Mouse (Mus musculus): ENCODE measurements at regions not wholly inside any gene's neighbourhood (a gene's known extent, or its start where the extent isn't known, plus 50 kb on each side); places are given as distances from the start of the nearest gene placed in this dataset.

DNA sequence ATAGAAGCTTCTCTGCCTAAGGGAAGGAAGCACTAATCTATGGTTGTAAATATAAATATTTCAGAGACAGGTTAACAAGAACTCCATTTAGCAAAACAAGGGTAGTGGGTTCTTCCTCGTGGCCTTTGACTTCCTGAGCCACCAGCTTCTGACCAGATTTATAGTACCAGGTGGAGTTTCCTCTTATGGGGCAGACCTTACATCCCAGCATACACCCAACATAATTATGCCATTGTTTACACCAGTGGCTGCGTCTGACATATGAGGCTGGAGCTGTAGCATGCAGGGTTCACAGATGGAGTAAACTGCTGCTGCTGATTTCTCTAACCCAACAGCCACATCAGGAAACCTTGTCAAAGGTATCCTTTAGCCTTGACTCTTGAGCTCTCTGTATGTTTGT, 75.5 kb downstream of the Trib2 start:
- DNase-seq, result no peak

DNA sequence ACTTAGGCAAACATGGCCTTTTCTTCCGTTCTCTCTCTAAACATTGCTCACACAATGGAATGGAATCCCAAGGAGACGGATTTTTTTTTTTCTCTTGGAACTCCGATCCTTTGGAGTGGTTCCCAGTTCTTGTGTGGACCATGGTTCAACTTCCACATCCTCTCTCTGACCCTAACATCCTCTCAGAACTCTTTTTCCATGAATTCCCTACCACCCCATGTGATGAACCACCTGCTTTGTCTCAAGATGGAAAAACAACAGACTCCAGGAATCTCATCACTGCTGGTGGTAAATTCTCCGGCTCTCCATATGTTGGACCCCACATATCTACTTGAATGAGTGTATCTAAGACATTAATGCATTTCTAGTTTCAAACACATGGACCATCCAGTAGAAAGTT, 77.7 kb downstream of the Trib2 start:
- peak; percentile 73 for DNase-seq

DNA sequence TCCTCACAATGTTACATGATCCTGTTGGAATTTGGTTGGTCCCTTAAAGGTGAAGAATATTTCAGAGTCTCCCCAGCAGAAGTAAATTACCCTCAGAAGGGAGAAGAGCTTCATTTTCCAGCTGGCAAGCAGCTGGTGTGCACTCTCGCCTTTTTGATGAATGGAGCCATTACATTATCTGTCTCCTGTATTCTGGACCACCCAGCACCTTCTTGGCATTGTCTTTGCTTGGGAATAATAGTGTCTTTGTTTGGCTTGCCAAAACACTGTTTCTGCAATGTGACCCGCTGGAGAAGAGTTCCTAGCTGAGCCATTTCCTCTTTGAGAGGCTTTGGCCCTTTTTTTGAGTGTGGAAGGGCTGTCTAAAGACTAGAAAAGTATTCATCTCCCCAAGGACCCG, 85.5 kb downstream of the Trib2 start:
- peak; percentile 51 for DNase-seq

DNA sequence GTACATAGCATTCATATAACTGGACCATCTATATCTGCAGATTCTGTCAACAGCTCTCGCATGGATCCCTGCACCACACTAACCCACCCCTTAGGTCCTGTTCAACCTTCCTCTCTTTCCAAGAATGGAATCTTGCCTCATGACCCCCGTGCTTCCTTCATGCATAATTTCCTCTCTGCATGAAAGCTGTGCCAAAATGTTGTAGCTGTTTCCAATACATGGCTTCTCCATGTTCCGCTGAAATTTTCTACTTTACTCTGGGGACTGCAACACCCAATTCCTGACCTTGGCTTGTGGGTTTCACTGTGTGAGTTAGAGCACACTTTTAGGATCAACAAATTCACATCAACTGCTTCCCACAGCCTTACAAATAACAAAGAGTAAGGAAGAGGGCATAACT, 87.0 kb downstream of the Trib2 start:
- peak; percentile 37 for DNase-seq

DNA sequence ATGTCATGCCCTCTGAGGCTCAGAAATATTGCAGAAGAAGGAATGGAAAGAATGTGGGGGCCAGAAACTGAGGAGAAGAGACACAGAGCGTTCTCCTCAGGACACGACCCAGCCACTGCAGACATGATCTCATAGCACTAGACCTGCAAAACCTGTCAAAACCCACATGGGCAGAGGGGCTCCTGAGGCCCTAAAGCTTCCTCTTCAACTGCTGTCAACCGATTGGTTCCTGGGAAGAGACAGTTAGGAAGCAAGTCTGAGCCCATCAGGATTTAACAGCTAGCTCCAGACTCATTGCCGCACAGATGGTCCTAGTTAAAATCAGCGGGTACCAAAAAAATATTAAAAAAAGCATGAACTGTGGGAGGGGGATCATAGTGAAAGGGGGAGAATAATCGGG, 93.2 kb downstream of the Trib2 start:
- DNase-seq, result no peak

DNA sequence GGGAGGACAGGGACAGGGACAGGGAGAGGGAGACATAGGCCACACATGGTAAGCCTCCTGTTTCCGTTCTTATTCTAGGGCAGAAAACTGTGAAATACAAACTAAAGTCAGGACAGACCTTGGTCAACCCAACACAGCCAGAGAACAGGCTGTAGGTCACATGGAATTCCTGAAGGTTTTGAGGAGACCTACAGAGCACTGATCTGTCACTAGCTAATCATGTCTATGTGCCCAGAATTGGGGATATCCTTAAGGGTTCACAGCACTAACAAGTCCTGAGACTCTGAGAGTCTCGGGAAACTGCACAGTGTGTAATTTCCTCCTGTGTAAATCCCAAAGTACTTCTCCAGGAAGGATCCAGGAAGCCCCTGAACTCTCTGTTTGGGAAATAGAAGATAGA, 94.6 kb downstream of the Trib2 start:
- DNase-seq, result peak; percentile 36

DNA sequence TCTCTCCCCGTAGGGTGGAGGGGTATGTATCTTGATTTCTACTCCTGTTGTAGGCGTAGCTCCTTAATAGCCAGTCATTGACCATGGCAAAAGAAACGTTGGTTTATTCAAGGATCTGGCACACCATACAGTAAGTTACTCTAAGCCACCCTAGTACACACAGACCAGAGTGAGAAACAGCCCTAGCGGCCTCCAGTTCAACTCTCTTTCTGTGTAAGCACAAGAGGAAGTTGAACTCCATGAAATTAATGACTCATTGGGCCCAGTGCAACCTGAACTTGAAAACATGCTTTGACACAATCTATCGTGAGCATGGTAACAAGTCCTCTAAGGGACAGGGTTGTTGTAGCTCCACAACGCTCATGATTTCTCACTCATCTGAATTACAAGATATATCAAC, 96.6 kb downstream of the Trib2 start:
- no peak for DNase-seq

DNA sequence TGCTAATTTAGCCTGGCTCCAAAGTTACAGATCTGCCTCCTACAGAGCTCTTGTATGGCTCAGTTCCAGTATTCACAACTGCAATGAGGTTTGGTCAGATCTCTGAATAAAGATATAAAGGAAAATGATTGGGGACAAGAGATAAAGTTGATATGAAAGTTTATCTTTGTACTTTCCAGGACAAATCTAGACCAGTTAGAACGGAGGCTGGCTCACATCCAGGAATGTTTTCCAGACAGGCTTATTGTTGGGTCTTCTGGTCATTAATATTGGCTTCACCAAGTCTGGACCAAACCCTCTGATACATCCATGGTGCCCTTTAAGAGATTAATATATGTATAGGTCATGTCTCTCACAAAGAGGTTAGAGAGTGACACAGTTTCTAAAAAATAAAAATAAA, 97.9 kb downstream of the Trib2 start:
- peak; percentile 55 for DNase-seq

DNA sequence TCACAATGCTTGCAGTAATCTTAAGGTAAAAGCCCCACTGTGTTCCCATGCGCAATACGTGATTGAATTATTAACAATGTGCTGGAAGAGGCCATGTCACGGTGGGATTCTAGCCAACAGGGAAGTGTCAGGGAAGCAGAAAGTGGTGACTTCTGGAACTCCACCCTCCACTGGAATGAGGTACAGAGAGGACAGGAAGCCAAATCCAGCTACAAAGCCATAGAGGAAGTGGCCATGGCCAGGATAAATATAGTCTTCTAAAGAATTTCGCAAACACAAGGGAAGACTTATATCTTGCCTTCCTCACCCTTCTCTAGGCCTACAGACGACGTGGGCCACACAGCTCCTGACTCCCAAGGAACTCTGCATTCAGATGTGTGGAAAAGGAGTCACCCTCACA, 98.7 kb downstream of the Trib2 start:
- peak; percentile 78 for DNase-seq

DNA sequence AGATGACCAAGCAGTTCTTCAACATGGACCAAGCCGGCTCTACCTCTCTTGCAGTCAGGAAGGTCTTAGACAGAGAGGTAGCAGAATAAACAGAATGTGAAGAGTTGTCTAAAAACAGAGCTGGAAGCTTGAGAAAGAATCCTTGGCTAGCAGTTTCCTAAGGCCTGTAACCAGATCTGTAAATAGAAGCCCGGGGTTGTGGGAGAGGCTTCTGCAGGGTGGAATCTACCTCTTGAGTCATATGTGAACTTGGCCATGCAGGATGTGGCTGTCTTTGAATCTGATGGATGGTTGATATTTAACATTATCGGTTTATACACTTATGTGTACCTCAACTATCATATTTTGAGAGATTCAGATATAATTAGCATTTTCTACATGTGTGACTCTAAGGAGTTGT, 99.4 kb downstream of the Trib2 start:
- no peak for DNase-seq

DNA sequence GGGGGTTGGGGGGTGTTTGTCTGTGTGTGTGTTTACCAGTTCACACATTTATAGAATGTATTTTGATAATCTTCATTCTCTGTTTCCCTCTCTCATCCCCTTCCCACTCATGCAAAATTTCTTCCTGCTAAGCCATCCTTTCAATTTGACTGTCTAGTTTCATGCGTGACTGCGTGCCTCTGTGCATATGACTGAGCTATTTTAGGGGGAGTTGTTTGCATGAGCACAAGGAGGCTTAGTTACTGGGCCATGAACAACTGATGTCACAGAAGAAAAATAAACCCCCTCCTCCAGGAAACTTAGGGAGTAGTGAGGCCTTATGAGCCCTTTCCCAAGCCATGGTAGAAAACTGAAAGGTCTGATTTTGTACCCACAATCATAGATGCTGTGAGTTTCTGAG, 103.1 kb downstream of the Trib2 start:
- no peak for DNase-seq

DNA sequence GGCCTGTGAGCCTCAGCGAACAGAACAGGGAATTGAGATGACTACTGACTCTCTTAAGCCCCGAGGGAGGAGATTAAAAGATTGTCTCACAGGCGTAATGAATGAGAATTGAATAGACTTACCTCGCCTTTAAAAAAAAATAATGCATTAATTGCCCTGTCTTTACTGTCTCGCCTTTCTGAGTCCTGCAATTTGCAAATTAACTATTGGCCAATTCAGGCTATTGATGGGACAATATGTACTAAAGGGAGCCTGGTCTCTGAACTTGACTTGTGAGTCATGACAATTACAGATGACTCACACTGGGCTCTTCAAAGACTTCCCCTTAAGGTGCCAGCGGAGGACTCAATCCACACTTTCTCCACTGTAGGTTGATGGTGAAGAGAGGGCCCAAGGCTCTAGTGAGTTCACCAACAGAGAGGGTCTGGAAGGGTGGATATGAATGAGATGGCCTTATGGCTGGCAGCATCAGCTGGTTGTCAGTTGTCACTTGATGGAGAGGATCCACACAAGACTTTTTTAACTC, 109.1 kb downstream of the Trib2 start:
- no peak for DNase-seq

DNA sequence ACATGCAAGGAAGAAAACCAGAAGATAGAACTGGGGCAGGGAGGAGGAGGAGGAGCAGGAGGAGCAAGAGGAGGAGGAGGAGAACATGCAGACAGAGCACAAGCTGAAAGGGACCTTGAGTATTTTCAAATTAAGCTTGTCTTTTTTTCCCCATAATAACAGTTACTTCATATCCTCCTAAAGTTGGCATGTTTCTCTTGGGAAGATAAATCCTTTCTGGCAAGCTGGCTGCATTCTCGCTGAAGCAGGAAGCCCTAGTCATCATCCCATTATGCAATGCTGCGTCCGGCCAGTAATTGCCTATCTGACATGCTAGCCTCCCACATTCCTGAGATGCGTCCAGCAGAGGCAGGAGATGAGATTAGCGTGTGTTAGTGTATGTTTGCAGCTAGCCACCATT, 112.3 kb downstream of the Trib2 start:
- DNase-seq, result peak; percentile 88

DNA sequence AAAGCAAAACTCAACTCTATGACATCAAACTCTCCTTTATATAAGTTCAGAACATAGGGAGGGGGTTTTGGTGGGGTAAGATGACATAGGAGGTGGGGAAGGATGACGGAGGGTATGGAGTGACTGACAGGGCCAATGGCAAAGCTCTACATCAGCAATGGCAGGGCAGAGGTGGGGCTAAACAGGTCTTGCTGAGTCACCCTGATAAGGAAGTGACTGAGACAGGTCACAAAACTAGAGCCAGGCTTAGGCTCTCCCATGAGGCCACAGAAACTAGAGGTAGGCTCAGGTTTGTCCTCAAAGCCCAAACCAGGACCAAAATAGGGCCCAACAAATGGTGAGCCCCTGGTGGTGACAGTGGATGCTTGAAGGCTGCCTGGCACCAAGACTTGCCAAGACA, 114.6 kb downstream of the Trib2 start:
- DNase-seq, result no peak

DNA sequence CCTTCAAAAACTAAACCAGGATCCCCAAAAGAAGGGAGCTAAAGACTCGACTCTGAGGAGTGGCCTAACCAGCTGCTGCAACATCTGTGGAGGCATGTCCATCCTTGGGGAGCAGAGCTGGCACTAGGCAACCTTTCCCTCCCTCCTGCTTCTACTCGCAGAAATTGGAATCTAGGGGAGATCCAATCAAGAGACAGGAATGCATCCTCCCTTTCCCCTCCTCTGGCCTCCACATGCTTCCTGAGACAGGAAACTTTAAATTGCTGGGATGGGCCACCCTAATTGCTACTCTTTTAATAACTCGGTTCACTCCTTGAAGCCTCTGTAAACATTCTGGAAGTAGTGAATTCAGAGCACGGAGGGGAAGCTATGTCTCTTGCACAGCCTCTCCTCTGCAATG, 117.9 kb downstream of the Trib2 start:
- peak; percentile 10 for DNase-seq

DNA sequence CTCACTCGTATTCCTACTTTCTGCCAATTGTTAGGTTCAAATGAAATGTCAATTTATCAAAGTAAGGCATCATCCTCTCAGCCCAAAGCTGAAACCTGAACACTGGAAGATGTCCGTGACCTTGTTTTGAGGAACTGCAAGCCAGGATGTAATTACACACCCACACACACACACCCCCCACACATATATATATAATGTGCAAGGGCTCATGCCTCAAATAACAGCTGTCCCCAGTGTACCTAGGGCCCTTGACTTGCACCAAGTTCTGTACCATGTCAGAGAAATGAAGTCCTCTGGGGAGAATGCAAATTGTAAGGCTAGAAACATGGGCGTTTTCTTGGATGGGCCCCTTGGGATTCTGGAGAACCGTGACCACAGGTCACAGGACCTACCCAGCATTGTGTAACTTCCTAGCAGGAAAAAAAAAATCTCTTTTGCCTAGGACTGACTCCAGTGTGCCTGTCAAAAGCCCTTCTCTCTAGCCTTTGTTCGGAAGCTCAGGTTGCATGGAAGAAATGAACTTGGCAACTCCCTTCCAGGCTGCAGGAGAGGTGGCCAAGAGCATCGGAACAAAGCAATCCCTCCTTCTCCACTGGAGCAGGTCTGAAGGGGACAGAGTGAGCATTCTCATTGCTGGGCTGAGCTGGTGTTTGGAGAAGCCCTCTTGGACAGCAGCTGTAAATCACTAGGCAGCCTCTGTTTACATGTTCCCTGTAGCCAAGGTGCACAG, 118.5 kb downstream of the Trib2 start:
- peak; percentile 39 for DNase-seq

DNA sequence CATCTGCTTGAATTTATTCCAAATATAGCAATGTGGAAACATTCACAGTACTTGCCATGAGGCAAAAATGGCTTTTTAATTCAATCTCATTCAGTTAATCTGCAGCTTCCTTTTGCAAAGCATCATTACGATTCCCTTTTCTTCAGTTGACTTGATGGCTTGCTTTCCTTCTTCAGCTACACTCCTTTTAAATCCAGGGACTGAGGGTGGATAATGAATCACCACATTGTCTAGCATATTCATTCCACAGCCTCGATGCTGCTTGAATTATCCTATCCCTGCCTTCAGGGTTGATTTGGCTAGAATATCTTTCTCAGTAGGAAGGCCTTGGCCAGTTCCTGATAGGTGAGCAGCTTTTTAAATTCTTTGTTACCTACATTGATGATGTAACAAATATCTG, 128.4 kb downstream of the Trib2 start:
- no peak for DNase-seq

DNA sequence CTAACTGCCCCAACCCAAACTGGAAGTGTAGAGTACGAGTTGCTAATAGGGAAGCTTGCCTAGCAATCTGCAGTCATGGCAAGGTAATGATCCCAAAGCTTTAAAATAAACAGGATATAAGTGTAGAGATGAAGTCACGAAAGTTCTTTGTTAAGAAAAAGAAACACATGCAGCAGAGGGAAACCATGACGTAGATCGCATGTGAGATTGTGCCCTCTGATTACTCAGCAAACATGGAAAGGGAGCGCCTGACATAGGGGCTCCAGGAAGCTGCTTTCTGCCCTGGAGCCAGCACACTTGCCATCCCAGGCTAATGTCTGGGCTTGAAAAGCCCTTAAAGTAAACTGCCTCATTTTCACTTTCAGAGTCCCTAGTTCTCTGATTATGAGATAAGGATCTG, 132.4 kb downstream of the Trib2 start:
- no peak for DNase-seq

DNA sequence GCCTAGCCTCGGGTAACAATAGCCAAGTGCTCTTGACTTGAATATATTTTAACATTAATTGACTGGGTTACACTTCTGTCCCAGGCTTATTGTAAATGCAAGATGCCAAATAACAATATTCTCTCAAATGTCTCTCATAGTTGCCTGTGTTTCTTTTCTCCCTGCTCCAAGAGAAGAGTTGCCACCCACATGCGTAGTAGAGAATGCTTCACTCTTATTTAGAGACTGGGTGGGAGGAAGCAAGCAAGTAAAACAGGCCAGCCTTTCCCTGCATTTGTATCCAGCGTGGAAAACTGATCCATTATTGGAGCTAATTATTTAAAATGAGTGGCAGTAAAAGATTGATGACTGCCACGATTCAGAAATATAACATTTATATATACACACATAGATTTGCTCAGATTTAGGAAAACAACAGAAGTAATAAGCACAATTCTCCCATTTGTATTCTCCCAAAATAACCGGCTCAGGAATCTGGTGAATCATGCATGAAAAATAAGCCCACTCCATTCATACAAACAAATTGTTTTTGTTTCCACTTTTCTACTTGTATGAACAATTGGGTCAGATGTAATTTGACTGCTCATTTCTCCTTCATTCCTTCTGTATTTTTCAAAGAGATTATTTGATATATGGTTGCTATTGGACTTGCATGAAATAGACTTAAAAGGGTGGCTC, 134.9 kb downstream of the Trib2 start:
- no peak for DNase-seq

DNA sequence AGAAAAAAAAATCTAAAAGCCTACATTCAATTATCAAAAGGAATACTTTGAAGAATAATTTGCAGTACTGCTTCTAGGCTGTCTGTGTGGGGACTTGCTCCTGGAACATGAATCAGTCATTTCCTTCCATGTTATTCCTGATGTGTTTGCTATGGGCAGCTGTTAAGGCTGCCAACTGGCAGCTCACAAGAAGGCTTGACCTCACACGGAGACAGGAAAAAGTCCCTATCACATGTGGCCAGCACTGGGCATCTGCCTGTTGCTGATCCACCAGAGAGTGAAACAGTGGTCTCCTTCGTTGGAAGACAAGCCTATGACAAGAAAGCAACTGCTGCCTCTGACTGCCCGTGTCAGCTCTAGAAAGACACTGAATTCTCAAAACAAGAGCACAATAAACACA, 140.6 kb downstream of the Trib2 start:
- DNase-seq, result peak; percentile 22

DNA sequence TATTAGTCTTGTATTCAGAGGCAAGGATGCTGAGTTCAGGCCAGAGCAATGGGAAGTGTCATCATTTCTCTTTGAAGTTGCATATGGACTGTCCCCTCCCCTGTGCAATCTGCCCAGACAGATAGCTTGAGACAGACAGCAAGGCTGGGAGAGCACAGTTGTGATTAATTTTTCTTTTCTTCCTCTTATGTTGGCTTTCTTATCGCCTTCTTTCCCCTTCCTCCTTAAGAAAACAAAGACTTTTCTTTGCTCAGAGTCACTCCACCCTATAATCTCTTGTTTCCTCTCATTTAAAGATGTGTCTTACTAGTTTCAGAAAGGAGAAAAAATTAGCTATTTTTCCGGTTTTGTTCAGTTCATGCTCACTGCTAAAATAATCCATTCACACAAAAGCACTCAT, 157.0 kb downstream of the Trib2 start:
- no peak for DNase-seq

DNA sequence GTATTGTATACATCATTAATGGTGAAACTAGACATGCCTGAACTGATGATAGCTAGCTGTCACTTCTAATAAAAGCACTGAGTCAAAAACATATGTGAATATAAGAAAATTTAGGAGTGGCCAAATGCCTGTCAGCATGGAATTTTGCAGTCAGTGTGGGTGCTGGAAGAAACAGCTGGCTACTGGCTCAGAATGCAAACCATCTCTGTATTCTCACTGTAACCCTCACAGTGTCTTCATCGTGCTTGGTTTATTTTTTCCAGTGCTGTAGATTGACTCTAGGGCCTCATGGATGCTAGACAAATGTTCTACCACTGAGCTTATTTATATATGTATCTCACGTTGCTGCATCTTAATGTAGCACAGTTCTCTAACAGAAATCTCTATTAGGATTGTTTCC, 157.4 kb downstream of the Trib2 start:
- no peak for DNase-seq

DNA sequence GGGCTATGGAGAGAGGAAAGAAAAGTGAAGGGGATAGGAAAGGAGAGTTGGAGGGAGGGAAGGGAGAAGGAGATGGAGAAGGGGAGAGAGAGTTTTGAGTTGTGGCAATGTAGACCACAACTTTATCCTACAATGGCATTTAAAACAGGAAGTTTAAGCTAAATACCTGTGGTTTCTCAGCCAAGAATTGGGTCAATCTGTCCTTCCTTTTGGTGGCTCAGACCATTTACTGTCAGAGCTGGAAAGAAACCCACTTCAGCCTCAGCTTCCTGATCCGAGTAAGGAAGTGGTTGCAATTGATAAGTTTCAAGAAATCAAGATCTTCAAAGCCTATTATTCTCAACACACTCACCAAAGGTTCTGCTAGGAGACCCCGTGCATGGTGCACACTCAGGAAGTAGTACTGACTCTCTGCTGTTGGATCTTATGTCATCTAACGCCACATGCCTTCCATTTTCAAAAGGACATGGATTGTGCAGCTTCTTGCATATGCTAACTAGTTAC, 158.9 kb downstream of the Trib2 start:
- DNase-seq, result no peak

DNA sequence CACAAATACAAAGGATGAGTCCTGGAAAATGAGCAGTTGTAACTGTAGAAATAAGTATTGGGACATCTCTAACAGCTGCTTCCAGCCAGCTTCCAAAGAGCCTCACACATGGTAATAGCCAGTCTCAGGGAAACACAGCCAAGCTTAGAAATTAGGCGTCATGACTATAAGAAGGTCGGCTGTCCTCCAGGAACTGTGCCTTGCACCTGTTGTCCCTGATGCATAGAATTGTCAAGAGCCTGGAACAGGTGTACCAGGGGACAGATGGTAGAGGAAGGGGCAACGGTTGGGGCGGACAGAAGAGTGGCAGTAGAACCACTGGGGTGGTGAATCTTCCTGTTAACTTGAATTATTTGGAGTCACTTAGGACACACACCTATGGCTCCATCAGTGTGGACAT, 162.1 kb downstream of the Trib2 start:
- DNase-seq, result no peak

DNA sequence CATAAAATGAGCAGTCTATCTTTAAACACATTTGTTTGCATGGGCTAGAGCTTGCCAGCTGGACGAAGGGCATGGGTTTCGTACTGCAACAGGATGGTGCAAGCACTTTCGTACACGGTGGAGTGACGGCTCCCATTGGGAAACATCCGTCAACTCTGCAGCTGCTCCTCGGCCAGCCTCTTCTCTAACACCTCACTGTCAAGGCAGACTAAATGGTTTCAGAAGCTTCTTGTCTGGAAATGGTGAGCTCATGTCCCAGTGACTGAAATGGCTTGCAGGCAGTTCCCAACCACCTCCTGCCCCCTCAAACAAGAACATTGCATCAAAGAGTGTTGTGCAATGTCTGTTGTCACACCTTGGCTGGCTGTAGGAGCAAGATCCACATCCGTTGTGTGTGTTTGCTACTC, 163.4 kb downstream of the Trib2 start:
- DNase-seq, result no peak
